Mouse (Mus musculus) kidney, adult 11 months (tissue): ENCODE measurements at regions not wholly inside any gene's neighbourhood (a gene's known extent, or its start where the extent isn't known, plus 50 kb on each side); places are given as distances from the start of the nearest gene placed in this dataset.
"Not testable (repeated sequence)": the region's sequence is repeated elsewhere in the genome, so short reads cannot be mapped to it uniquely, and the experiment has no call there.

ENCODE experiments used
- DNase-seq: peaks from one replicate; pipeline ENCODE4 v3.0.0; 2022

DNA sequence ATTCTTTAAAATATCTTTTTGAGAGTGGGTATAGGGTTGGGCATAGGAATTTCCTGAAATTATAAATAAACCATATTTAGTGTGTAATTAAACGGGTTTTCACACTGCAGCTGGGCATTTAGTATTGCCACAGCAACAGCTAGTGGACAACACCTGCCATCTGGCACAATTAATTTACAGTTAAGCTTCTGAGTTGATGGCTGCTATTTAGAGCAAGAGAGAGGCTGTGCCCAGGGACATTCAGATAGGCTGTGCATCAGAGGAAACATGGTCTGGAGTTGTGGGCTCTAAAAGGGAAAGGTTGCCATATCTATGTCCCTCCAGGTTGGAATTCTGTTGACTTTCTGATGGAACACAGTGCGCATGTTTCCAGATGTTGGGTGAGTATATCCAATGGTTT lies 227.1 kb downstream of the Pth2r start:
- DNase-seq: no peak

DNA sequence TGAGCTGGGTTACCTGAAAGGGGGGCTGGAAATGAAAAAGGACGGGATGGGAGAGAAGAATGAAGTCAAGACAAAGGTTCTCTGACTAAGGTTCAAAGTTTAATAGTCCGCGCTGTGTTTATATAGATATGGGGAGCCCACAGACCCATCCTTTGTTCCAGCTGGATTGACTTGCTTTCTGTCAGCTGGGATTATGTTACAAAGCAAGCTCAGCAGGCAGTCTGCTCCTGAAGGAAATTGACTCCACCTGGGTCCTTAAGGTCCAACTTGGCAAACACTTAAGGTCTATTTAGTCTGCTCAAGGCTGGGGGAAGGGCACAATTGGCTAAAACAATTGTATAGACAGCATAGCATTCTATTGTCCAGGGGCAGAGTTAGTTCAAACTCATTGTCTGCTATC lies 253.8 kb downstream of the Pth2r start:
- no peak for DNase-seq

DNA sequence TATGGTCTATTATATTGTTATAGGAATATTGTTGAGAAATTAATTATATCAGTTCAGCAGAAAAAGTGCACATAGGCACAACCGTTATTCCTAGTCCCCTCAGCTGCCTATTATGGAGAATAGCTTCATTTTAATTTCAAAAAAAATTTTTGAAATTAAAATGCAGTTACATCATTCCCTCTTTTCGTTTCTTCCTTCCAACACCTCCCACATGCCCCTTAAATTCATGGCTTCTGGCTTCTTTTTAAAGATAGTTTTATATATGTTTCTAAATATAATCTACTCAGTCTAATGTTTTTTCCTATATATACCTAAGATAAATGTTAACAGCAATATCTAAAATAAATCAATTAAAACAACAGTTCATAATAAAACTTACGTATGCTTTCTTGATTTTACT lies 256.7 kb downstream of the Pth2r start:
- no peak for DNase-seq

DNA sequence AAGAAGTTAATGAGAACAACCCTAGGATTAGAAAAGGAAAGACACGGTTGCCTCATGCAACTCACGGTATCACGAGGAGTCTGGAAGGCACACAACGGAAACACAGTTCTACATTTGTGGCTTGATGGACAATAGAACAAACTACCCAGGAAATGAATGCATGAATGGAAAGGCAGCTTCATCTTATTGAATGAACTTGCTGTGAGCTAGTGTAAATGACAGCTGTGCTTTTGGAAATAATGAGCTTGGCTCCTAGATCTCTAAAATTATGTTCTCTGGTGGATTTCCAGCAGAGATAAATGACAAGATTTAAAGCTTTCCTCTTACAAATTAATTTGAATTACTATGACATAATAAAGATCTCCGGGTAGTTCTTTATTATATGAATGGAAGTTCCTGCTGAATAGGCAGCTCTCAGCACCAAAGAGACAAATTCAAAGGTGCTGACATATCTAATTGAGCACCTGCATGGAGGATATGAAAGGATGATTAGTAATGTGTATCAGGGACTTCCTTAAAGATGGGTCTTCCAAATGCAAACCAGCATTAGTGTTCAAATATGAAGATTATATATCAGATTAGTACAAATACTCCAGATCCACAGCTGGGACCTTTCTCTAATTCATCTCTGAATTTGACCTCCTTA lies 262.5 kb downstream of the Pth2r start:
- DNase-seq: no peak

DNA sequence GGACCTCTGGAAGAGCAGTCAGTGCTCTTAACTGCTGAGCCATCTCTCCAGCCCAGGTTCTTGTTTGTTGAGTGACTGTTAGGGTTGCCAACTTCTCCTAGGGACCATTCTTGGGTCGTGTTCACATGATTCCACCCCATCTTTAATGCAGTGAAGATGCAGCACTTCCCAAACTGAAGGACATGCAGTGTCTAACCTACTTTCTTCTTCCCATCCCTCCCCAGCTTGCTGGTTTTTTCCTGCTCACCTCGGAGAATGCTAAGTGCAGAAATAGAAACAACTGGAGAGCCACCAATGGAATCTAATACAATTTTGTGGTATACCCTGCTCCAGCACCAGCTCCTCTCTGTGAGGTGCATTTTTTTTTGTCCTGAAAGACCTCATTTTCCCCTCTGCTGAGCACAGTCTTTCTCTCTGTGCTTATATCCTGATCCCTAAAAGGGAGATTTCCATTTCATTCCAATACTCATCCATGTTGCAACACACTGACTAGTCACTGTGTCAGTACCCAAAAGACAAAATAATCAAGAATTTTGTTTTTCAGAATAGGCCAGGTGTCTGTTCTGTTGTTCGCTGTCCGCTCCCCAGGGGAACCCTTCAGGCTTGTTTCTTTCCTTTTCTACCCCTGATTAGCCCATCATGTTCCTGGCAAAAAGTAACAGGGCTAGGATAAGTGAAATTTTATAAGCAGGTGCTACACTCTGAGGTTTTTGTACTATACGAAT lies 263.6 kb downstream of the Pth2r start:
- no peak for DNase-seq

DNA sequence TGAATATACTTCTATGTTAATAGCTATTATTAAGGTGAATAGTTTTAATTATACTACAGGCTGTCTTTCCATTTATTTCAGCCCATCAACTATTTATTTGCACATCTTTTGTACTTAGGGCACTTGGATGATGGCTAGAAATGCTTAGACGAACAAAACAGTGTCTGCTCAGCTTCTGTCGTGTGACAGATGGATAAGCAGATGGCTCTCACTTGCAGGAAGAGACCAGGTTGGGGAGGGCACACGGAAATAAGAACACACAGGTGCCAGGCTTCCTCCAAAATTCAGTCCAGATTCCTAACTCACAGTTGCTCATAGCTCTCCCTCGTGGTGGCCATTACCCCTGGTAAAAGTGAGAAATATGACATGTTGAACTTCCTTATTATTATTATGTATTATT lies 267.0 kb downstream of the Pth2r start:
- no peak for DNase-seq

DNA sequence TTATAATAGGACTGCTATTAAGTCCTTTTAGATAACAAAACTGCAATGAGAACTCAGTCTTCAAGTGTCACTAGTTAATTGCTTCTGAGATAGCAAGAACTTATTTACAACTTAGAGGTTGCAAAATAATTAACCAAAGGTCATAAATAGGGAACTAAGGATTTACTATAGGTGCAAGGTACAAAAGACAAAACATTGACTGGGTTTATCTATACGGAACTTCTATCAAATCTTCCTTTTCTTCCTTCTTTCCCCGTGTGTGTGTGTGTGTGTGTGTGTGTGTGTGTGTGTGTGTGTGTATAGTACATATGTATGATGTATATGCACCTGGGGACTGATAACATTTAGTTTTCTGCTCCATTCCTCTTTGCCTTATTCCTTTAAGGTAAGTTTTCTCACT lies 305.5 kb downstream of the Pth2r start:
- no peak for DNase-seq

DNA sequence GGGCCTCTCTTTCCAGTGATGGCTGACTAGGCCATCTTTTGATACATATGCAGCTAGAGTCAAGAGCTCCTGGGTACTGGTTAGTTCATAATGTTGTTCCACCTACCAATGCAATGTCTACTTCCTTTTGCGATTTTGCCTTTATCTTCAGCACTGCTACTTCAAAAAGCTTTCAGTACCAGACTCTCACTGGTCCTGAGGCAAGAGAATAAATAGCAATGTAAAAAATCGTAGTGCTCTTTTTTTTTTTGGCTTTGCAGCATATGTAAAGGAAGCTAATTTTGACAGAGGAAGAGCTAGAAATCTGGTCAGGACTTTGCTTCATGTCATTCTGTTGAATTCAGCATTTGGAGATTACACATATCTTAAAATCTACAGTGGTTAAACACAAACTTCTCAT lies 291.0 kb upstream of the Crygf start:
- DNase-seq: no peak

DNA sequence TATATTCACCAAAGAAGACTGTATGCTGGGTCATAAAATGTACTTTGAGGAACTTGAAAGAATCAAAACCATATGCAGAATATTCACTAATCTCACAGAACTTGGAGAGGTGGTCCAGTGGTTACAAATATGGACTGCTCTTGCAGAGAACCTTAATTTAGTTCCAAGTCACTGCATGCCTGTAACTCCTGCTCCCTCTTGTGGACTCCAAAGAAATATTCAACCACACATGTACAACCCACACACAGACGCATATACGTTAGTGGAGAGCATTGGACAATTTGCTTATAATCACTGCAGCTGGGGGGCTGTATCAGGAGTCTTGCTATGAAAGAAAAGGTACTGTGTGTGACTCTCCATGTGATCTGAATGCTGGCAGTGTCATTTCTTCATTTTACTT lies 271.9 kb upstream of the Crygf start:
- no peak for DNase-seq

DNA sequence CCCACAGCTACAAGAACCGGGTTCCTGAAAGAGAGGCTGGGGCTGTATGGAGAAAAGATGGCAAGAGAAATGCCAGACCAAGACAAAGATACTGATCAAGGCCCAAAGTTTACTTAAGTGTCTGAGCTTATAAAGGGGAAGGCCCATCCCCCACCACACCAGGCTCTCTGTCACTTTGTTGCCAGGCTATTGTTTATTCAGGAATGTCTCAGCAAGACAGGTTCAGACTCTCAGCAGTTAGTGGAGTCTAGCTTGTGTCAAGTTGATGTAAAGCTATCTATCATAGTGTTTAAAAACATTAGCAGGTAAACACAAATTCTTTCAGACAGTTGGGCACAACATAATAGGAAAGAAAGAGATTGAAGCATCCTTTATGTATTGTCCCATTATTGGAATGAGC lies 244.4 kb upstream of the Crygf start:
- no peak for DNase-seq

DNA sequence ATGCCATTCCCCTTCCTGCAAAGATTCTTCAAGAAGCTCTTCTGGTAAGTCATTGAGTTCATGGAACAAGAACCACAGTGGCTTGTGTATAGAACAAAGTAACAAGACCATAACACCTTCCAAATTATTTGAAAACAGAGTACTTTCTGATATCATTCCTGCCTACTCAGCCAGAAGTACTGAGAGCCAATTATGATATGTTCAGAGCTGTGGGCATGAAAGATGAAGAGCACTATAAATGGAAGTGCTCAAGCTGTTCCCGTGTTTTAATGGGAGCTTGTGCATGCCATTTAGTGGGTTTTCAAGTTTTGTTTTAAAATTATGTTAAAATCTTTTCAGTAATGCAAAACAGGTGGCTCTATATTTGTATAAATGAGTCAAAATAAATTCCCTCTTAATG lies 239.0 kb upstream of the Crygf start:
- DNase-seq: no peak

DNA sequence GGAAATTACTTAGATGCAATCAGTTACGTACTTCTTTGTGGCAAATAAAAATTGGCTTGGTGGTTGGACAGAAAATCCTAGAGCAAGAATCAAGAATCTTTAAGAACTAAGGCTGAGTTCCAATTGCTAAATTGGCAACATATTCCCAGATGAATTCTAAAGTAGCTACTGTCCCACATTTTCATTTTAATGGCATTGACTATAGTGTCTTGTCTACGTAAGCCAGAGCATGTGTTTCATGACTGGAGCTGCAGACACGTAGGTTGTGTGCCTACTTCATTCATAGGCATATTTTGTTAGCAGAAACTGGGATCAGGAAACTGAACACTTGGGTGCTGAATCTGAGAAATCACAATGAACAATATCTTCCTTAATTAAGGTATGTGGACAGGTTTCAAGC lies 196.1 kb upstream of the Crygf start:
- no peak for DNase-seq

DNA sequence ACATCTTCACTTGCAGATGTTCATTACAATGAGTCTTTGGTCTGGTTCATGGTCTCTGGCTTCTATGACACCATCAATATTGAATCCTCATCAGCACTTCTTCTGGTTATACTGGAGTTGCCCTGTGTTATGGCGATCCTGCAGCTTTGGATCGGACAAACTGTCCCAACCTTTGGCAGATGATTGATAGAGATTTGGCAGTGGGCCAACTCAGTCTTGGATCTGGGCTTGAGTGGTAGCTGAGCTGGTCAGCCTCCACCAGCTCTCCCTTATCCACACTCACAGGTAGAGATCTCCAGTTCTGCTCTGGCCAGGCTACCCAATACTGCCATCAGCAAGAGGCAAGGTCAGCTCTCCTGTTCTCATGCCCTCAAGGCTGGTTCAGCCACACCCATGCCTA lies 168.4 kb upstream of the Crygf start:
- peak; percentile 4 for DNase-seq

DNA sequence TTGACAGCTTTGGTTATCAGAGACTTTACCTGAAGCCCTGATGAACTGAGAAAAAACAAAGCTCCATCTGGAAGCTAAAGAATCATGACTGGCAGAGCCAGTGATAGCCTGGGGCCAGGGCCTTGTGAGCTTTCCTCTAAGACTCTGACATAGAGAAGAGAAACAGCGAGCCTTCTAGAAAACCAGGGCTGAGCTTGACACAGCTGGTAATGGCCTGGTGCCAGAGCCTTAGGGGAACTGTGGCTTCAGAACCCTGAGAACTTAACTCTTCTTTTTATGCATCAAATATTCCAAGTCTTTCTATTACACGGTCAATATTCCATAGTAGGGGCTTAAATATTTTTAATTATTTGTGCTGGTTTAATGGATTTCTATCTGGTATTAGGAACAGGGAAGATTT lies 165.2 kb upstream of the Crygf start:
- DNase-seq: no peak

DNA sequence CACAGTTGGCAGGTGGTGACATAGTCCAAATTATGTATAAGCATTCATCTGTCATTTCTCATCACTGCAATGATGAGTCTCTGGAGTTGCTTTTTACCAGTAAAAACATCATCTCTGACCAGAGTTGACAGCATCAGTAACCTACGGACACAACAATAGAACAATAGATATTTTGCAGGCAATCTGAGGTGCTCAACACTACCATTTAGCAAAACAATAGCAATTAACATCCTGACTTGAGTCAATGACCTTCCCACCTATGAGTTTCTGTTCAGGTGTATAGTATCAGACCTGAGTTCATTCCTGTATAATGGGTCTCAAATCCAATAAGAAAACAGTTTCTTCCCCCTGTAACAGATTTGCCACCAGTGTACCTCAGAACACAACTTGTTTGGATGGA lies 126.1 kb upstream of the Crygf start:
- no peak for DNase-seq

DNA sequence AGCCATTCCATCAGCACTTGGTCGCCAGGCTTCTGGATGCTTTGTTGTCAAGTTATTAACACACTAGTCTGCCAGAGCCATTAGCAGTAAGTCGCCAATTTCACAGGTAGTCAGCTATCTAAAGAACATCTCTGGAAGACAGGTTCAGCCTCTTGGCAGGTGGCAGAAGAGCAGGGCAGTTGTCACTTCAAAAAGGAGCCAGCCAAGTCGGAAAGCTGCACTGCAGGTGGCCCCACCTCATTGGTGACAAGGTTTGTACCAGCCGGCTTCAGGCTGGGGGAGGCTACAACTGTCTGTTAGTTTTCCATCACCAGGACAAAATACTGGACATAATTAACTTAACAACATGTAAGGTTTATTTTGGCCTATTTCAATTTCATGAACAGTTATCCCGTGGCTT lies 105.5 kb upstream of the Crygf start:
- DNase-seq: no peak

DNA sequence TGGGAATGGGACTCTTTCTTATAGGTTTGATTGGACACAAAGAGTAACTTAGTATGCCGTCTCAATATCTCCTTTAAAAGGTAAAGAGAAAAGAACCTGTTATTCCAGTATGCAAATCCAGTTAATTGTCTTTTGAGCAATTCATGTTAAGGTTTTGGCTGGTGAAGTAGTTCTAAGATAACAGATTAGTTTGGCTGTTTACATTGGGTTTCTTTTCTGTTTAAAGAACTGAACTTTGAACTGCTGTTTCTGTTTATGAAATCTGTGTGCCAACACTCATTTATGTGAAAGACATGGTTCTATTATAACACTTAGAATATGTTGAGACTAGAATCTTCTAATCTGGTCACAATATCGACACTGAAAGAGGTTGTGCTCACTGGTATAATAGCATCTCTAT lies 85.2 kb upstream of the Crygf start:
- no peak for DNase-seq

DNA sequence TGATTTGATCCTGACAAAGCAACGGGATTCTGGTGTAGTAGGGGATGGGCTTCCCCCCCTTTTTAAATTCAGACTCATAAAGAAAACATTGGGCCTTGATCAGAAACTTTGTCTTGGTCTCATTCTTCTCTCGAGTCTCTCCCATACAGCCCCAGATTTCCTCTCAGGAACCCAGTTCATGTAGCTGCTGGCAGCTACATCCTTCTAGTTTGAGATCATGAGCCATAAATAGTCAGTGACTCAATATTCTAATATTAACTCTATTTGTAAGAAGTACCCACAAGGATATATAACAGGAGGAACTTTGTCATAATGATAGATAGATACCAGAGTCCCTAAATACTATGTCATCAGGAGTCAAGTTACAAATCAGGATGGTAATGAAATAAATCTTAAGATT lies 79.3 kb upstream of the Crygf start:
- no peak for DNase-seq

DNA sequence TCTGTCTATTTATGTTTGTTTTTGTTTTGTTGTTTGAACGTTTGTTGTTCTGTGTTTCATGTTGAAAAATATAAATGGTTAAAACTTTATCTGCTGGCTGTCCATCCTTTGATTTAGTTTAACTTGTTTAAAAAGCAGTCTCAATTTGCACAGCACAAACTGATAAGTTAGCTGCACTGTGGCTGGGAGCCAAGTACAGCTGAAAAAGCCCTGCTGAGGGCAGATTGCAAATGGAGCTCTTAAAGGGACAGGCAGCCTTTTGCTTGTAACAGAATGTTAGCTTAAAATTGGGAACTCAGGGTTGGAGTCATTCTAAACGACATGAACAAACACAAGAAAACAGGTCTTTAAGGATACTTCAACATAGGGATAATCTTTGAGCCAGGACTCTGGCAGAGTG lies 52.6 kb upstream of the Crygf start:
- not testable (repeated sequence) for DNase-seq
